Mouse (Mus musculus) embryonic facial prominence, embryonic 11.5 days (tissue): Measurements from ENCODE around the gene Slc2a1. TPM values are rescaled to one million over a fixed set of nuclear protein-coding genes. Genes with fewer than 3 reads are reported as not detected.

Experiments
- ATAC-seq: fragments of 200-750 bp; cut with Nextera tagmentation; replicated peaks from 2 replicates; pipeline ENCODE4 v1.8.0; 2017; ENCODE audit warnings: low read depth; ENCODE audit not compliant: insufficient number of reproducible peaks, low FRiP score, low TSS enrichment
- DNase-seq: peaks from one replicate; pipeline ENCODE4 v3.0.0-alpha.2; 2015; ENCODE audit warnings: low spot score
- H3K27ac ChIP-seq: fragments of 300-500 bp; sonication (generic); replicated peaks from 2 replicates; pipeline ENCODE4 v1.5.1; 2014; ENCODE audit warnings: mild to moderate bottlenecking, low read depth, low read length, control low read depth
- H3K27me3 ChIP-seq: fragments of 300-500 bp; sonication (generic); 2 replicates; pipeline ENCODE4 v1.6.1; 2014; ENCODE audit warnings: mild to moderate bottlenecking, low read length, moderate library complexity, mixed read lengths; ENCODE audit not compliant: control insufficient read depth, insufficient read depth
- H3K36me3 ChIP-seq: fragments of 300-500 bp; sonication (generic); replicated peaks from 2 replicates; pipeline ENCODE4 v1.6.1; 2014; ENCODE audit warnings: low read depth, mild to moderate bottlenecking, low read length, moderate library complexity, mixed read lengths; ENCODE audit not compliant: control insufficient read depth, insufficient read depth
- H3K4me1 ChIP-seq: fragments of 300-500 bp; sonication (generic); 2 replicates; pipeline ENCODE4 v1.6.1; 2014; ENCODE audit warnings: low read length, mixed read lengths; ENCODE audit not compliant: control insufficient read depth, insufficient read depth
- H3K4me2 ChIP-seq: fragments of 300-500 bp; sonication (generic); 2 replicates; pipeline ENCODE4 v1.6.1; 2014; ENCODE audit warnings: low read depth, mild to moderate bottlenecking, control low read depth, low read length, moderate library complexity
- H3K4me3 ChIP-seq: fragments of 300-500 bp; sonication (generic); 2 replicates; pipeline ENCODE4 v1.5.1; 2014; ENCODE audit warnings: low read depth, low read length, control low read depth
- H3K9ac ChIP-seq: fragments of 300-500 bp; sonication (generic); replicated peaks from 2 replicates; pipeline ENCODE4 v1.6.1; 2014; ENCODE audit warnings: mild to moderate bottlenecking, control low read depth, low read length
- H3K9me3 ChIP-seq: fragments of 300-500 bp; sonication (generic); replicated peaks from 2 replicates; pipeline ENCODE4 v1.6.1; 2016; ENCODE audit warnings: mild to moderate bottlenecking, low read length, inconsistent platforms, mixed read lengths; ENCODE audit not compliant: control insufficient read depth
- WGBS: fragments of 180-500 bp; shearing (Covaris S2); extraction: QIAGEN DNeasy Blood & Tissue Kit; methylation state at CpG from one replicate; pipeline ENCODE4 v1.1.7; 2014; 5-methylcytosine and 5-hydroxymethylcytosine counted together
- polyA plus RNA-seq: library from polyadenylated mRNA; unstranded; fragments of >200 nt; fragmentation: Nextera tagmentation; extraction: Ambion mirVana; gene quantifications from 2 replicates; pipeline ENCODE4 v1.2.1, GENCODE M21; 2014

Slc2a1 gene
- polyA plus RNA-seq, 1 experiment from 2014 or later: 111 TPM

DNA sequence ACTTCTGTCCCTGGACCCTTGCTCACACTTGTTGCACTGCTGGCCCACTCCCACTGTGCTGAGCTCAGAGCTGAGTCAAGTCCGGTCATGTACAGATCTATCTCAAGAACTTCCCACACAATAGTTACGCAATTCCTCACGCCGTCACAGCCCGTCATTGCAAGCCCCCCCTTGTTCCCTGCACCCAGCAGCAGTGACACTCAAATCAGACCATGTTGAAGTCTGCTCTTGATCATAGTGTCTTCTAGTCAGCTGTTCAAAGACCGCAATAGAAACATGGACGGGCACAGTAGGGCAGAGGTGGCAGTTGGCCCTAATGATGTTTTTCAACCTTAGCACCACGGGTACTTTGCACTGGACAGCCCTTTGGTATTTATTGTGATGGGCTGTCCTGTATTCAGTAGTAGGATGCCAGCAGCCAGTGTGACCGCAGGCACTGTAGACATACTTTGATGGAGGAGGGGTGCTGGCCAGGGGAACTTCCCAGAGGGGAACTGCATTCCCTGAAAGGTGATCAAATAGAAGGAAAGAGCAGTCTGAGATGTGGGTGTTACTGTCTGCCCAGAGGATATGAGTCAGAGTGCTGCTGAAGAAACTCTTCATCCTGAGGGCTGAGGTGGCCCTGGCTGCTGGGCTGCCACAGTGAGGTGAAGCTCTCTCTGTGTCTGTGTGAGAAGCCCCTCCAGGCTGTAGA lies 17.2 kb downstream of the Slc2a1 start:
- DNase-seq (no peak), ATAC-seq (no peak)
- Histone ChIP-seq H3K9me3 (no peaks in the 10 kb centered on the region), H3K27ac (no peak overlapping the region), H3K4me2 (no peak overlapping the region), H3K36me3 (no peaks in the 10 kb centered on the region; the same call in 1 of the 2 replicates), H3K4me1 (no peaks in the 10 kb centered on the region), H3K9ac (no peak overlapping the region), H3K27me3 (no peaks in the 10 kb centered on the region), H3K4me3 (no peak overlapping the region)
- WGBS: 86% methylated on average over 9 of the region's 9 CpGs

GRCm38 (mm10) chr4:119127229-119127628 lies 18.7 kb downstream of the Slc2a1 start:
- Histone ChIP-seq H3K36me3 (no peaks in the 10 kb centered on the region; the same call in 1 of the 2 replicates), H3K4me2 (no peak overlapping the region), H3K4me1 (no peaks in the 10 kb centered on the region), H3K9ac (no peak overlapping the region), H3K4me3 (no peak overlapping the region), H3K27me3 (no peaks in the 10 kb centered on the region), H3K9me3 (no peaks in the 10 kb centered on the region), H3K27ac (no peak overlapping the region)
- WGBS: 72% methylated on average over 6 of the region's 6 CpGs
- ATAC-seq: no peak
- DNase-seq: no peak

- Histone ChIP-seq H3K27me3 (no peaks in the 10 kb centered on the region), H3K9me3 (no peaks in the 10 kb centered on the region), H3K9ac (no peak overlapping the region), H3K4me3 (no peak overlapping the region), H3K4me2 (no peak overlapping the region), H3K27ac (no peak overlapping the region), H3K36me3 (no peaks in the 10 kb centered on the region; the same call in 1 of the 2 replicates), H3K4me1 (no peaks in the 10 kb centered on the region)
- DNase-seq: no peak
- ATAC-seq: no peak
- 77% methylated on average over 7 of the region's 7 CpGs for WGBS
These were observed 20.0 kb downstream of the Slc2a1 start for GRCm38 (mm10) chr4:119128547-119128946.

- ATAC-seq: no peak
- Histone ChIP-seq H3K27ac (no peak overlapping the region), H3K27me3 (no peaks in the 10 kb centered on the region), H3K4me2 (no peak overlapping the region), H3K36me3 (peaks cover 3% of the 10 kb centered on the region), H3K9ac (no peak overlapping the region), H3K4me3 (no peak overlapping the region), H3K4me1 (no peaks in the 10 kb centered on the region), H3K9me3 (no peaks in the 10 kb centered on the region)
- no peak for DNase-seq
- WGBS: 92% methylated on average over 1 of the region's 1 CpGs
These were observed 20.6 kb downstream of the Slc2a1 start for GRCm38 (mm10) chr4:119129096-119129495.

- H3K9me3 ChIP-seq: no peaks in the 10 kb centered on the region
- ATAC-seq (no peak), DNase-seq (no peak)
- peaks cover 11% of the 10 kb centered on the region for H3K36me3 ChIP-seq
- no peak overlapping the region for H3K4me2 ChIP-seq
- no peaks in the 10 kb centered on the region for H3K4me1 ChIP-seq
- H3K27me3 ChIP-seq: no peaks in the 10 kb centered on the region
- WGBS: 82% methylated on average over 8 of the region's 8 CpGs
- H3K9ac ChIP-seq: no peak overlapping the region
- no peak overlapping the region for H3K27ac ChIP-seq
- H3K4me3 ChIP-seq: no peak overlapping the region
These were observed 22.8 kb downstream of the Slc2a1 start for GRCm38 (mm10) chr4:119131189-119131910.

GRCm38 (mm10) chr4:119133306-119133705 lies 24.8 kb downstream of the Slc2a1 start:
- 92% methylated on average over 13 of the region's 13 CpGs for WGBS
- peaks cover 14% of the 10 kb centered on the region for H3K36me3 ChIP-seq

DNA sequence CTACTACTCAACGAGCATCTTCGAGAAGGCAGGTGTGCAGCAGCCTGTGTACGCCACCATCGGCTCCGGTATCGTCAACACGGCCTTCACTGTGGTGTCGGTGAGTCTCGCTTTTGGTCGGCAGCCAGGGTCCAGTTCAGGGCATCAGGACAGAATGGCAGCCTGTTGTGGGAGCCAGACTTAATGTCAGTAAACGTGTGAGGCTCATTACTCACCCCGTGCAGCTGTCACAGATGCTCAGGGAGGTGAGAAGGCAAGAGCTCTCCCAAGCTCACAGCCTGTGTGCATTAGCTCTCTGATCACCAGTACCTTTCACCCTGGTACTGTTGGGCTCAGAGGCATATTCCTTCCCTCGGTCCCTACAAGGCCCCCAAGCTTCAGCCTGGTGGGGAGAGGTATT lies 25.3 kb downstream of the Slc2a1 start:
- Histone ChIP-seq H3K4me1 (no peaks in the 10 kb centered on the region), H3K4me2 (no peak overlapping the region), H3K9me3 (no peaks in the 10 kb centered on the region), H3K9ac (no peak overlapping the region), H3K36me3 (peaks cover 14% of the 10 kb centered on the region), H3K27me3 (no peaks in the 10 kb centered on the region), H3K4me3 (no peak overlapping the region), H3K27ac (no peak overlapping the region)
- ATAC-seq (no peak), DNase-seq (no peak)
- 92% methylated on average over 13 of the region's 13 CpGs for WGBS

More at GRCm38 (mm10) chr4:119133306-119133705, 24.8 kb downstream of the Slc2a1 start:
- ATAC-seq (no peak), DNase-seq (no peak)
- H3K4me1 ChIP-seq: no peaks in the 10 kb centered on the region
- H3K27ac ChIP-seq: no peak overlapping the region
- H3K9ac ChIP-seq: no peak overlapping the region
- H3K27me3 ChIP-seq: no peaks in the 10 kb centered on the region
- no peak overlapping the region for H3K4me2 ChIP-seq
- H3K9me3 ChIP-seq: no peaks in the 10 kb centered on the region
- no peak overlapping the region for H3K4me3 ChIP-seq

DNA sequence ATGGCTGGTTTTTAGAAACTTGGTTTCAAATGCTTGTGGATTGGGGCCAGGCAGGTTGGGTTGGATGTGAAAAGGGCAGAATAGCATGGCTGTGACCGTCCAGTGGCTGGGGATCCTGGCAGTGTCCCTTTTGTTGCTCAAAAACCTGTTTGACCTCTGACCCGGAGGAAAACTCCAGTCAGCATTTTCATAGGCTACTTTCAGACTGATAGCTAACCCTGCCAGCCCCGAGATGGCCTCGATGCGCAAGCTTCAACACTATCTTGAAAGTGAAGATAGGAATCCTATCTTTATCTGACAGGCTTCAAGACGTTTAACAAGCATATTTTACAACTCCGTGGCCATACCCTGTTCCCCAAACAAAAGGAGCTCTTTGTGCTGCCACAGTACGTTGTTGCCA lies 28.8 kb downstream of the Slc2a1 start:
- H3K27ac ChIP-seq: no peak overlapping the region
- no peaks in the 10 kb centered on the region for H3K4me1 ChIP-seq
- H3K9me3 ChIP-seq: no peaks in the 10 kb centered on the region
- DNase-seq (no peak), ATAC-seq (no peak)
- WGBS: 73% methylated on average over 8 of the region's 8 CpGs
- H3K4me2 ChIP-seq: no peak overlapping the region
- peaks cover 14% of the 10 kb centered on the region for H3K36me3 ChIP-seq
- no peak overlapping the region for H3K9ac ChIP-seq
- no peak overlapping the region for H3K4me3 ChIP-seq
- no peaks in the 10 kb centered on the region for H3K27me3 ChIP-seq
